Mouse (Mus musculus): Measurements from ENCODE around the gene Gm20388.

The Gm20388 gene

DNA sequence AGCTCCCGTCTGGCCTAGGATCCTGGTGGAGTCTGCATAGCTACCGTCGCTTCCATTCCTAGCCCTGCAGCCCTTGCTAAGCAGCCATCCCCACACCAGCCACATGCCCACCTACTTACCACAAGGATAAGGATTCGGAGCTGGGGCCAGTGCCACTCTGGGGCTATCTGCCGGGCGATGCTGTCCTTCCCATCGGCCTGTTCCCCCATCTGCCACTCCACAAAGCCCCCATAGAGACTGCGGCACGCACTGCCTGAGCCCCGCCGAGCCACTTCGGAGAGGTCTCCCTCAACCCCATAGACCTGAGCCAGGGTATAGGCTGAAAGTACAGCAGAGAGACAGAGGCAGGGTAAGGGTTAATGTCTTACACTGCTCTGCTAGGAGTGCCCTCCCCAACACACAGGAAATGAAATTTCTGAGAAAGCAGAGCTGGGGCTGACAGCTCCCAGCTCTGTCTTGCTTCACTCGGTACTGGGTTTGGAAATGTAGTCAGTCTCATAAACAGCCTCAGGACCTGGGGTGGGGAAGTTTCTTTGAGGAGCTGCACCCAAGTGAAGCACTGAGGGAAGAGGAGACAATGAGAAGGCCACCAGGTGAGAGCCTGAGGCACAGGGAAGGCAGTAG, 2527.2 kb downstream of the Gm20388 start:
- no peak for DNase-seq (ENCODE audit: low spot score in 2 of 2)

DNA sequence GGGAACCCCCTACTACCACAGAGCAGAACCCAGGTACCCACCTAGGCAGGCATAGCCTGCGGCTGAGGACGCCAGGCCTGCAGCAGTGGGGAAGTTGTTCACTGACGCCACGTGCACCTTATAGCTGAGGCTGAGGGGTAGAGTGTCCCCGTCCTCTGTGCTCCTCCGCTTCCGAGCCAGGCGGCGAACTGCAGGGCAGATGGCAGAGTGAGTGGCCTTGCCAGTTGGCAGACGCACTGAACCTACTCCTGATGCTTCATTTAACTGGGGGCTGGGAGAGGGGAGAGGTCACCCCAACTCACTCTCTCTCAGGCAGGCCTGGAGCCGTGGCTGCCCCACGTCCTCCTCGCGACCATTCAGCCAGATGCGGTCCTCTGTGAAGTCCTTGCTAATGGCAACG, 2528.7 kb downstream of the Gm20388 start:
- no peak for DNase-seq (ENCODE audit: low spot score in 2 of 2)

DNA sequence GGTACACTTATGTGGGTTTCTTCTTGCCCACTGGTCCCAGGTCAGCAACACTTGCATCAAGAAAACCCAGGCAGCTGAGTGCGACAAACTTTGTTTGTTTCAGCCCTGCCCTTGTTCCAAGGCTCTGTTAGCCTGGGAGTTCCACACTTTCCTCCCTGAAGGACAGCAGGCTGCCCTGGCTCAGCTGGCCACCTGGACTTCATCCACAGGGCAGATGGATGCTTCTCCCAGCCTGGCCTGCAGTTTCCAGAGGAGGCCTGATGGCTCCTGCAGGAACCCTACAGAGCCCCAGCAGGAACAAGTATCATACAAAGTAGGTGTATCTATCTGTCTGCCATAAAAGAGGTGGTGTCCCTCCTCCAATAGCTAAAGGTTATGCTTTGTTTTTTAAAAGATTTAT, 2530.7 kb downstream of the Gm20388 start:
- no peak for DNase-seq (ENCODE audit: low spot score in 2 of 2)

DNA sequence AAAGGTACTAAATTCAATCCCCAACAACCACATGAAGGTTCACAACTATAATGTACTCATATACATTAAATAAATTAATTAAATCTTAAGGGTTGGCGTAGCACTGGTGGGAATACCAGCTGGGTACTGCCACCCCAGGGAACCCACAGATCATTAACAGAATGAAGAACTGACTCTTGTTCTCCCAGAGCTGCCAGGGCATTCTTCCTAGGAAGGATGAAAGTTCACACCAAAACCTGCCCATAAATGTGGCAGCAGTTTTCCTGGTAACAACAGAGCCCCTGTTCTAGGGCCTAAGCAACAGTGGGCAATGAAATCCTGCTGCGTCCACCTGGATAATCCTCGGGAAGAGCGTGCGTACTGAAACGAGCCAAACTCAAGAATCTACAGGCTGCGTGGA, 2531.7 kb downstream of the Gm20388 start:
- DNase-seq (ENCODE audit: low spot score in 2 of 2), result no peak

DNA sequence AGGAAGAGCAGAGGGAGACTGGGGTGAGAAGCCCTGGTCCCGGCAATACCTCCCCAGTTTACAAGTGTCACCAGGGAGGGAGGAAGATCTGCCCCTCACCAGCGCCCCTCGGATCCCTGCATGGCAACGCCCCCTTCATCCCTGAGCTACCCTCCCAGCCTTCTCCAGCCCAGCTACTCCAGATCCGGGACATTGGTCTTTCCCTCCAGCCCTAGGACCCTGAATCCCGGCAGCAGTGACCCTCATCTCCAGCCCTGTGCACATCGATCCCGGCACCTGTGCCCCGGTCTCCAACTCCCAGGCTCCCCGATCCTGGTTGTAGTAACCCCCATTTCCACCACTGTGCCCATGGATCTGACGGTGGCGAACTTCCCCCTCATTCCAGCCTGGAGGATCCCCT, 2532.1 kb downstream of the Gm20388 start:
- DNase-seq (ENCODE audit: low spot score in 2 of 2), result no peak

DNA sequence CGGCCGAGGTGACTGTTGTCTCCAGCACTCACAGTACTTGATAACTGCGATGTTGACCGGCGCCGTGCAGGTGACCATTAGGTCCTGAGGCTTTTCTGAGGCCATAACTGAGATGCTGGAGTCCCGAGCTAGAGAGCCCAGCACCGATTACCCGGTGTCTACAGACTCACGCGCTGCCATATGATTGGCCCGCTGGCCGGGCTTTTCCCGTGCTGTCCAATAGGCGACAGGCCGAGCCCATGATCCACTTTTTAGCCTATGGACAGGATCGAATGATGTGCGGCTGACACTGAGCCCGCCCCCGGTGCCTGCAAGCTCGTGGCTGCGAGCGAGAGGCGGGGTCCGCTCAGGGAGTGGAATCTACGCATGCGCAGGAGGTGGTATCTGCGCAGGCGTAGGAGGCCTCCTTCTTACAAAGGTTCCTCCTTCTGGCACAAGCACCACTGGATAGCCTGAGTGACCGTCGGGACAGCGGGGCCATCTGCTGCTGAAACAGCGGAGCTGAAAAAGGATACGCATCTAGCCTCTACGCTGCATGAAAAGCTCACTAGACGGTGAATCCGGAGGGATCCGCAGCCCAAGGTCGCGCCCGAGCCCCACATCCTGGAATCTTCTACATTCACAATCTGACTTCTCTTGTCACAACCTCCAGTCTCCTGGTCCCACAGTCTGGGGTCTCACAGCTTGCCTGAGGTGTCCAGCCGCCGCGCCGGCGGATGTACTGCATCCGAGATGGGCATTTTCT, 2532.8 kb downstream of the Gm20388 start, which contains the start of gene Mvd:
Gene Mvd (minus strand): TSS at position 161 of the 745 bp plus-strand sequence.
- peak; percentile 91 to 99 for DNase-seq (ENCODE audit: low spot score in 2 of 2)

DNA sequence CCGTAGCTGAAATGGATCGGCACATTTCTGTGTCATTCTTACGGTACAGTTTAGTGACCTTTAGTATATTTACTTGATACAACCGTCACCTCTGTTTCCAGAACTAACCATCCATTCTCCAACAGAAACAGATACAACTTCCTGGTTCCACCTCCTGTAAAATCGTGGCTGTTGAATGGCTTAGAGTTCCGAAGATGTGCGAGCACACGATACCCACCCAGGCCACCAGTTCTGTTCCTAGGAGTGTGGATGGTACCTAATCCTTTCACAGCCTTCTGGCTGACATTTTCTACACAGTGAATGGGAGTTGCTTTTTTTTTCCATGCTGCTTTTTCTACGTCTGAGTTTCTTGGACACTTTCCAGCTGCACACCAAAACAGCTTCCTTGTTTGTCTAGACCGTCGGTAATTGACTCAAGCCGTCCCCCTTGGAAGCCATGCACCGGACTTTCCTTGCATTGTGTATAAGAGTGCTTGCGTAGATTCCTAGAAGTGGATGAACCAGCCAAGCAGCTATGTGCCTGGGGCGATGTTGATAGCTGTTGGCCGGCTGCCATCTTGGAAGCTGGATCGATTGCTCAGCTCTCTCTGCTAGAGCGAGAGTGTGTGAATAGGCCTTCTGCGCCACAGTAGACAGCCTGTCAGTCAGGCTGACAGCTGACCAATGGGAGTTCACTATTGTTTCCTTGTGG, 2533.6 kb downstream of the Gm20388 start:
- peak; percentile 82 to 86 for DNase-seq (ENCODE audit: low spot score in 2 of 2)

DNA sequence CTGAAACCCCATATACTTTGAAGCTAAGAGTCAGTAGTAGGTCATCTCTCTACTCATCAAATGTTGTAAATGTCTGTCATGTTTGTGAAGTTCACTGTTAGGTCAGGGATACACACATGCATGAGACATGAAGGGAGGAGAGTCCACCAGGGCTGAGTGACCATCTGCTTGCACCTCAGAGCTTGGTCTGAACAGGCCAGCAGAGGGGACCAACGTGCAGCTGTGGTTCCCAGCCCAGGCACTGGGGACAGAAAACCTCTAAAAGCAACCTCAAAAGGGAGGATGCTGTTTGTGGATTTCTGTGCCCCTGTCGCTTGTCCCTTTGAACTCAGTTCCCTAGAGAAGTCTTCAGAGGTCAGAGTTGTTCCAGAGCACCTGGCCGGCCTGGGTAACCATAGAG, 2534.6 kb downstream of the Gm20388 start:
- DNase-seq (ENCODE audit: low spot score in 2 of 2), result no peak

DNA sequence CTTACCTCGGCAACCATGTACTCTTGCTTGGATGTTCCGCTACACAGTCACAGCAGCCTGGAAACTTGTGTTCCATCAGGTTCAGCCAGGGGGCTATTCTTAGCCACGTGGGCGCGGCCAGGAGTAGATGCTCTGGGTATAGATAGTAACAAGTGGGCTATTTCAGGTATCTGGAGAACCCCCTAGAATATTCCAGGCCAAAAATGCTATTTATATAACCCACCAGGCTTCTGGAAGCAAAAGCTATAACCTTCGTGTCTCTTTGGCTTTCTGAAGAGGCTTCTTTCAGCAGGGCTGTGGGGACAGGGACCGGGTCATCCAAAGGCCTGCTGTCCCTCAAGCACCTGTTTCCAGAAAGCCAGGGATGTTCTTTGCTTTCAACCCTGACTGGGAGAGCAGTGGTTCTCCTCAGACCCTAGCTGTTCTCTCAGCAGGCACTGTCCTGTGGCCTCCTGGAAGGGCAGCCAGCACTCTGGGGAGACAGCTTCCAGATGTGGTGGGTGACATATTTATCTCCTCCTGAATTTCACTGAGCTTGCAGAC, 2540.6 kb downstream of the Gm20388 start:
- DNase-seq (ENCODE audit: low spot score in 2 of 2), result no peak

DNA sequence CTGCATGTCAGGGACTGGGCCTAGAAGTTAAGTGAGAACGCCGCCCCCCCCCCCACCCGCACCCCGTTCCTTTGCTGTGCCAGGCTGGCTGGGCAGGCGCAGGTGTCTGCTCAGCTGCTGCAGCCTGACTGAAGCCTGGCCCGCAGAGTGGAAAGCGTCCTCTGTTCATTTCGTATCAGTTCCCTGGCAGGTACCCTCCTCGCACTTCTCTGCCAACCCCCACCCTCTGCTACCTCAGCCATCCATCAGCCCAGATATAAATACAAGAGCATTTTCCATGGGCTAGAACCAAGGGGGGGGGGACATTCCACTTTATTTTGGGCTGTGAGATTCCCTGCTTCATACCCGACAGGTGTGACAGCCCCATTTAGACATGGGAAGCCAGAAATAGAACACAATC, 2541.5 kb downstream of the Gm20388 start:
- DNase-seq (ENCODE audit: low spot score in 2 of 2), result no peak

DNA sequence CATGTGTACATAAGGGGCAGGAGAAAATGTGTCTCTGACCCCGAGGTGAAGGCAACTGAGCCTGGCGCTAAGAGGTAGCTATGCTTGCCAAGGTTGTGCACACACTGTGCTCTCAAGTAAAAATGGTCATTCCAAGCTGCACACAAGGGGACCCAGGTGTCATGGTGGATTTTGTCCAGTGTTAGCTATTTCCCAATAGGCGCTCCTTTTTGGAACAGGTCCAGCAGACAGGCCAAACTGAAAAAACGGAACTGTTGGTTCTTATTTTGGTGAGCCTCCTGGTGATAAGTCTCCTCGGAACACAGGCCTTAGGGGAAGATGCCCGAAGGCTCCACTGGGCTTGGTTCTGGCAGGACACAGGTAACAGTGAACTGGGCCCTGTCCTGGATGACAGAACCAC, 2543.8 kb downstream of the Gm20388 start:
- no peak for DNase-seq (ENCODE audit: low spot score in 2 of 2)

DNA sequence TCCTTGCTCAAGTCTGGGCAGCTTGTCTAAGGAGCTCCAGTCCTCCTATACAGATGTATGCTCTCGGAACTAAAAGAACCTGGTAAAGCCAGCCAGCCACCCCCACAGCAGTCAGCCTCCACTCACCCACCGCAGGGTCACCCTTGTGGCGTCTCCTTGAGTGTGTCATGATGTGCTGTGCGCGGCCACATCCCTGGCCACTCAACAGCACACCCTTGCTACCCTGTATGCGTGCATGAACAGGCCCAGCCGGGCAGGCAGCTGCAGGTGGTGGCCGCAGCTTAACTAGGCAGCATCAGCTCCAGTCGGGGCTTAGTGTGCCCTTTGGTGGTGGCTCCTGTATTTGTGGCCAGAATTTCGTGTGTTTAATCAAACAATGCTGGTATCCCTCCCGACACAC, 2546.5 kb downstream of the Gm20388 start:
- peak; percentile 41 to 59 for DNase-seq (ENCODE audit: low spot score in 2 of 2)

DNA sequence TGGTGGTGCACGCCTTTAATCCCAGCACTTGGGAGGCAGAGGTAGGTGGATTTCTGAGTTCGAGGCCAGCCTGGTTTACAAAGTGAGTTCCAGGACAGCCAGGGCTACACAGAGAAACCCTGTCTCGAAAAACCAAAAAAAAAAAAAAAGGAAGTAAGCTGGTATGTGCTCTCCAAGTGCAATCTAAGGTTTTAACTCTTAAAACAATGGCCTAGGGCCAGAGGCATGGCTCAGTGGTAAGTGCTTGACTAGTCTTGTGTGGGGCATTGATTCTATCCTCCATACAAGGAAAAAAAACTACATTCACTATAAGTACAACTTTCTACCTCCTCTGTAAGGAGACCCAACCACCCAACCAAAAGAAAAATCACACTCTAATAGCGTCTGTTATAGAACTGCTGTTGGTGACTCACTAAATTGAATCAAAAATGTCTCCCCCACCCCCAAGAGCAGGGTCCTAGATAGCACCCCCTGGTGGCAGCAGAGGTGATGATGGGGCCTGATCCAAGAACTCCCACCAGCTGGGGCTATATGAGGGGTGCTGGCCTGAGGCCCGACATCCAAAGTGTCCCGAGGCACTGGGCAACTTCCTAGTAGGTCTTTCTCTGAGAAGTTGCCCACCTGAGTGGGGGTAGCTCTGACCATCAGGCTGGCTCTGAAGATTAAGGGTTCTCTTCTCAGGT, 2548.7 kb downstream of the Gm20388 start:
- DNase-seq (ENCODE audit: low spot score in 2 of 2), result no peak

DNA sequence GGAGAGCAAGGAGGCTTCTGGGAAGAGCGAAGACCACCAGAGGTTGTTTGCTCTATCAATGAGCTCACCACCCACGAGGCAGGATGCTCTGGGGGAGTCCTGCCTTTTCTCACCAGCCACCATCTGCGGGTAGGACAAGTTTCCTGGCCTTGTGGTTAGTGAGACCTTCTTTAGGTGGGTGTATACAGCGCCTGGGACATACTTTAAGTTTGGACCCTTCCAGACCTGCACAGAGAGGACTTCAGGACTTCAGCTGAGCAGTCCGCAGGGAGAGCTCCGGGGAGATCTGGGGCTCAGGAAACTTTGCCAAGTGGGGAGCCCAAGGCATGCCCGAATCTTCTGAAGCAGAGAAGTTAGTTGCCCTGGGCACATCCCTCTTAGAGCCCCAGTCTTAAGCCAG, 2549.3 kb downstream of the Gm20388 start:
- DNase-seq (ENCODE audit: low spot score in 2 of 2), result no peak

DNA sequence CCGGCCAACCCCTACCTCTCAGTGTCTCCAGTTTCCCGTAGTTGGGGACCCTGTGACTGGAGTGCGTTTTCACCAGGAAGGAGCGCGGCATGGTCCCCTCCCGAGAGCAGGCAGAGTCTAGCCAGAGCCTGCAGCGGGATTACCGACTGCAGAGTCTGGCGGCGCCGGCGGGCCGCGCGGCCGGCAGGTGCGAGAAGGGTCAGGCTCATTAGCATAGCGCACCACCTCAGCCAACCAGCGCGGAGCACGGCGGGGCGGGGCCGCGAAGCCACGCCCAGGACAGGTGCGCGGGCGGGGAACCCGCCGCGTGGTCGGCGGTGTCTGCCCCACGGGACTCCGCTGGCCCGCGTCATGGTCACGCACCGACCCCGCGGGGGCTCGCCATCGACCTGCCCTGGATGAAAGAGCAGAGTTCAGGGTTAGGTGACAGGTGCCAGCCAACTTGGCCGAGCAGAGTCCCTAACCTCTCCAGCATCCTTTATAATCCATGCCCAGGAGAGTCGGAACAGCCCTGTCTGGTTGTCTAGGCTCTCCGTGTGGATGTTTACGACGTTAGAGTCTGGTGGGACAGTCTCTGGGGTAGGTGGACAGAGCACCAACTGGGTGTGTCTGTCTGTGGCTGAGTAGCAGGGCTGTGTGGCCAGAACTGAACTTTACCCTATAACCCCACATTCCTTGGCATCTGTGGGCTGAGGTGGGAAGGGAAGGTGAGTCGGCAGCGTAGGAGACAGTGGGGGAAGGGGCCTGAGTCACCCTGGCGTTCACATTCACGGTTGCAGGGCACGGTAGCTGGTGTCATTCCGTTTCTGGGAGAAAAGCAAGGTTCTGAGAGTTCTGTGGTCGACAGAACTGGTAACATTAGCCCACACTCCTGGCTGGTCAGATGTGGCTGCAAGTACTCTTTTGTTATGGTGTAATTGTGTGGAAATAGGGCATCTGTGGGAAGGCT, 2550.2 kb downstream of the Gm20388 start, which contains the start of gene Snai3:
Gene Snai3 (minus strand): TSS at position 210 of the 949 bp plus-strand sequence.
- DNase-seq (ENCODE audit: low spot score in 2 of 2), result peak; percentile 65 to 76

DNA sequence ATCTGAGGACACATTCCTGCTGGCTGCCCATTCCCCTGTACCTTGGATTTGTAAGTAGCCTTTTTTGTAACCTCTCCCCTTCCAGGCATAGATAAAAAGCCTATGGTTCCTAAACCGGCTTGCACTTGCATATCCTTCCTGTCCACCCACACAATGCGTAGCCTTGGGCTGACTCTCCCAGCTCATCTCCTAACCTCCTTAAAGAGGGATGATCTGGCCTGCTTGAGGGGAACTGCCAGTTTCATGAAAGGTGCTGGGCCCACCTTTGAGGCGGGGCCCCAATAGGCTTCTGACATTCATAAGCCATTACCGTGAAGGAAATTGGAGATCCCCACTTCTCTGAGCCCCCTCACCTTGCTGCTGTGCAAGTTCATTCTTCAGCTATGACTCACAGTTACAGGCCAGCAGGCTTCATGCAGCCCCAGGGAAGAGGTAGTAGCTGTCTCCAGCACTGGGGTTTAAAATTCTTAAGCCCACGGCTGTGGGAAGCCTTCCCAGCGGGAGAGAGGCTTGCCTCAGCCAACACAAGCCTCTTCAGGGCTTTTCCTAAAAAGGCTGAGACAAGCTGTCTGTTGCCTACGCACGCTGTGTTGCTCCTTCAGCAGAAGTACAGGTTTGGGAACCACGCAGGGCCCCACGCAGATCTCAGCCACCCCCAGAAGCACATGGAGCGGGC, 2551.0 kb downstream of the Gm20388 start:
- DNase-seq (ENCODE audit: low spot score in 2 of 2), result no peak

DNA sequence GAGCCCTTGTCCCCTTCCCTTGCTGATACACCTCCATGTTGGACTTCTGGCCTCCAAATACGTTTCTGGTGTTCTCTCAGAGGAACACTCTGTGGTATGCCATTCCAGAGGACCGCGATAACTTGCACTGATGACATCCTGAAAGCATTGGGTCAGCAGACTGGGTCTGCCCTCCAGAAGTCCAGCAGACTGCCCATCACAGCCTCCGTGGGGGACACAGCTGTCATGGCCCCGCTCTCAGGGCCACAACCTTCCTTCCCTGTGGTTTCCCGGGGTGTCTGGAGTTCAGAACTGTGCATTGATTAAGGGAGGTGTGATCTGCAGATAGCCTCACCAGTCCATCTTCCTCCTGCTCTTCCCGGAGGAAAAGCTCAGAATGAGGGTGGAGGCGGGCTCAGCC, 2551.9 kb downstream of the Gm20388 start:
- no peak for DNase-seq (ENCODE audit: low spot score in 2 of 2)

DNA sequence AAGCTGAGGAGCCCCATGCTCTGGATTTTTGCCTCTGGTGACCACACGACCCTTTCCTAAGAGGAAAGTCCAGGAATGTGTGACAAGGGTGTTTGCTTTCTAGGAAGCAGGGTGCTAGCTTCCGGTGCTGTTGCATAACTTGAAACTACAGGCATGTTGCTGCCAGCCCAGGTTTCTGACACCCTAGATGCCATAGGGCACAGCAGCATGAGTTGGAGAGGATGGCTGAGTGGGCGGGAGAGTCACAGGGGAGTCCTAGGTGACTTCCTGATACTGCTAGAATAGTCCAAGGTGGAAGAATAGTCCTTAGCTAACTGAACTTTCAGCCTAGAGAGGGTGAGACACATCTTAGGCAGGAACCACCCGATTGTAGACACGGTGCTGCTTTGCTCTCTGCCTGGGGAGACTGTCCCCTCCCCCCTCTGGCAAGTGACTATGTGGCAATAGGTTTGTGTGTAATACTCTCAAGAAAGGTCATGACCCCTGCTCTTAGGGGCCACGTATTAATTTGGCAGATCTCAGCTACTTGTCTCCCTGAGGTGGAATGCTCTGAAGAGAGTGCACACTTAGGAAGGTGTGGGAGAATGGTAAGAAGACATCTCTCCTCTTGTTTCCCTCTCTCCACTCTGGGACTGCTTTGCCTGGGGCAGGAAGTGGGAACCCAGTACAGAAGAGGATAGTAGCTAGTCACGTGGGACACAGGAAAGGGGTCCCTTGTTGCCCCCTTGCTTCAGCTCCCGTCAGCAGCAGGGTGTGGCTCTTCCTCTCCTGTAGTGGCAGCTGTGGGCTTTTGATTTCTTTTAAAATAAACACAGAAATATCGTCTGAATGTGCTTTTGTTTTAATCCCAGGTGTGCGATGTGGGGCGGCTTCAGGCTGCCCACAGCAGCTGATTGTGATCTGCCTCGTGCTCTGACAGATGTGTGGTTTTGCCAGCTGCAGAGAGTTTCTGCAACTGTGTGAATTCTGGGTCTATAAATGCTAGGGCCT, 2553.3 kb downstream of the Gm20388 start:
- DNase-seq (ENCODE audit: low spot score in 2 of 2), result peak in 1 of 2 experiments; percentile 45

DNA sequence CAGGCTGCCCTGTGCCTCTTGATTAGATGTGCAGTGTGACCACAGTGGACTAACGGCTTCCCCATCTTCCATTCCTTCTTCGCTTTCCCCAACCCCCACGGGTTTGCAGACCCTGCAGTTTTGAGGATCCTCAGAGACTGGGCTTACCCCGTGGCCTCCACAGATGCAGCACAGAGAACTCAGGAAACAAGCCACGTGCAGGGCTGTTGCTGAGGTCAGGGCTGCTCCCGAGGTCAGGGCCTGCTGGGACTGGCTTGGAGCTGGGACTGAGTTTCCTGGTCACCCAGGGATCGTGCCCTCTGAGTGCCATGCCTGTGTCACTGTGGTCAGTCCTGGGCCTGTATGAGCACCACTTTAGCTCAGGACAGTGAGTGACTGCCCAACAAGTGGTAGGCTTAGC, 2554.3 kb downstream of the Gm20388 start:
- DNase-seq (ENCODE audit: low spot score in 2 of 2), result no peak

All from urinary bladder, adult 18-20 months (tissue).